Mouse (Mus musculus): ENCODE measurements around the gene Gm10718.
"Not testable (repeated sequence)": the region's sequence is repeated elsewhere in the genome, so short reads cannot be mapped to it uniquely, and the experiment has no call there.

GRCm38 (mm10) chr9:3026741-3027140 is 3.4 kb downstream of the Gm10718 start:
- TF ChIP-seq CHD2 (IDR thresholded peaks at IDR 0.05; ENCODE audit: low read depth, low read length); ZNF384 (IDR thresholded peaks at IDR 0.05; ENCODE audit: low read depth, low read length); HCFC1 (IDR thresholded peaks at IDR 0.05; ENCODE audit: borderline replicate concordance, insufficient read depth, low read length); MAFK (IDR thresholded peaks at IDR 0.05; ENCODE audit: insufficient read depth, low read depth, low read length): not testable (repeated sequence)
